Mouse (Mus musculus): ENCODE data around the gene Peli1.

DNA sequence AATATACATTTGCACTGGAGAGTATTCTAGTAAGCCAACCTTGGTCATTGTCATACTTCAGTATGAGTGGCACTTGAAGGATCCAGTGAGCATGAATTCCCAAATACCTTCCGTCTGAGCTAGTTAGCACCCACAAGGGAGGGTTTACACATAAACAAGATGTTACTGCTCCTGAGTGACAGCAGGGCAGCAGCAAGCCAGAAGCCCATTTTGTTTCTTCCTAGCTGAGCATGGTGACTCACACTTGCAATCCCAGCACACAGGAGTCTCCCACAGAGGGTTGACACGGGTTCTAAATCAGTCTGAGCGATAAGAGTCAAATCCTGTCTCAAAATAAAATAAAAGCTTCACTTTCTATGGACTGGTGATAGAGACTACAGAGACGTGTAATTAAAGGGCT, 66.5 kb downstream of the Peli1 start:
- TF ChIP-seq CTCF (IDR thresholded peaks at IDR 0.05) (no peak), EP300 (IDR thresholded peaks at IDR 0.05) (no peak)
